Comparison of ENCODE assay signal across 8 mouse cellular contexts in the genomic region with DNA sequence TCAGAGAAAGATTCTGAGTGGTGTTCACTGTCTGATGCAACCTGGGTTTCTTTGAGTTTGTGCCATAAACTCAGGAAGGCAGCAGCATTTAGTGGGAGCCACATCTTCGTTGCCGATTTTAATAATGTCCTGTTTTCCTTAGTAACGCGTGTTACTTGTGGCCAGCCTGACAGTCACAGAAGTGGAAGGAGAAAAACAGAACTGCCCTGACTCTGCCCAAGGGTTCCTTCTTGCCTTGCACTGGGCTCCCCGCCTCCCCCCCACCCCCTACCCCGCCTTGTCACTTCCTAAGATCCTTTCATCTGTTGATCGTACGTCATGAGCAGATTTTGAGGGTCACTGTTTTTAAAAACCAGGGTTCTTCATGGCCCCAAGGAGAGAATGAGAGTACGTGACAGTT.
A peak's percentile ranks its signal among the peaks of the same experiment; 100 is the strongest.
DNase-seq lines count a peak whose midpoint lies in the region; ATAC-seq lines count a peak whose summit lies in the region.
"Had no signal": no experiment of that assay in that cellular context is flagged by ENCODE, and none has a peak within 500 bp of the region (broad histone marks: within the 10 kb centered on the region; RNA-seq: fewer than 3 reads in every experiment).

No protein-coding gene starts in this region.

- no peak for DNase-seq in embryonic facial prominence, embryonic 10.5 days (ENCODE audit: low spot score)
- DNase-seq in T-cell, adult 2 months (ENCODE audit: low spot score) = no peak
- DNase-seq in testis, postnatal 14 days (ENCODE audit: low spot score) = no peak
- DNase-seq: layer of hippocampus, postnatal 36 days had no signal

- H3K4me3 ChIP-seq in intestine, embryonic 15.5 days (replicated peaks) = no peak overlapping the region
- H3K4me3 ChIP-seq in intestine, embryonic 16.5 days (ENCODE audit: low read length) = no peak overlapping the region
- H3K4me3 ChIP-seq in embryonic facial prominence, embryonic 10.5 days = no peak overlapping the region
- no peak overlapping the region for H3K4me3 ChIP-seq in forebrain, embryonic 12.5 days (replicated peaks)
- H3K4me3 ChIP-seq in liver, embryonic 16.5 days (ENCODE audit: low read depth, low read length) = no peak overlapping the region

- no peak overlapping the region for H3K4me2 ChIP-seq in intestine, embryonic 15.5 days (replicated peaks)
- H3K4me2 ChIP-seq in intestine, embryonic 16.5 days (ENCODE audit: low read depth, low read length) = no peak overlapping the region
- H3K4me2 ChIP-seq in forebrain, embryonic 12.5 days = no peak overlapping the region
- no peak overlapping the region for H3K4me2 ChIP-seq in liver, embryonic 16.5 days (ENCODE audit: low read depth, low read length)

- peaks cover 5% of the 10 kb centered on the region for H3K36me3 ChIP-seq in intestine, embryonic 15.5 days
- H3K36me3 ChIP-seq in intestine, embryonic 16.5 days (ENCODE audit: control insufficient read depth, insufficient read depth, low read length) = no peaks in the 10 kb centered on the region
- H3K36me3 ChIP-seq in embryonic facial prominence, embryonic 10.5 days (replicated peaks) = peaks cover 81% of the 10 kb centered on the region
- H3K36me3 ChIP-seq in forebrain, embryonic 12.5 days (replicated peaks) = peaks cover 54% of the 10 kb centered on the region
- H3K36me3 ChIP-seq in liver, embryonic 16.5 days (ENCODE audit: control insufficient read depth, insufficient read depth) = no peaks in the 10 kb centered on the region

- H3K4me1 ChIP-seq in intestine, embryonic 15.5 days (replicated peaks) = peaks cover 39% of the 10 kb centered on the region
- peaks cover 30% of the 10 kb centered on the region for H3K4me1 ChIP-seq in intestine, embryonic 16.5 days (ENCODE audit: control insufficient read depth, insufficient read depth, low read length)
- H3K4me1 ChIP-seq in embryonic facial prominence, embryonic 10.5 days = peaks cover 60% of the 10 kb centered on the region
- peaks cover 70% of the 10 kb centered on the region for H3K4me1 ChIP-seq in forebrain, embryonic 12.5 days
- H3K4me1 ChIP-seq in liver, embryonic 16.5 days (ENCODE audit: control insufficient read depth, low read depth, low read length) = peaks cover 8% of the 10 kb centered on the region; the same call in 1 of the 2 replicates

- no peak for ATAC-seq in intestine, embryonic 15.5 days
- no peak for ATAC-seq in intestine, embryonic 16.5 days
- no peak for ATAC-seq in forebrain, embryonic 12.5 days (ENCODE audit: low FRiP score)
- ATAC-seq in liver, embryonic 16.5 days (ENCODE audit: low read depth) = no peak

- no peak overlapping the region for H3K9ac ChIP-seq in intestine, embryonic 15.5 days
- H3K9ac ChIP-seq in intestine, embryonic 16.5 days (ENCODE audit: low read depth, low read length) = no peak overlapping the region
- no peak overlapping the region for H3K9ac ChIP-seq in forebrain, embryonic 12.5 days
- no peak overlapping the region for H3K9ac ChIP-seq in liver, embryonic 16.5 days (ENCODE audit: low read depth, low read length)

- no peaks in the 10 kb centered on the region for H3K9me3 ChIP-seq in intestine, embryonic 15.5 days
- no peaks in the 10 kb centered on the region for H3K9me3 ChIP-seq in intestine, embryonic 16.5 days (ENCODE audit: control insufficient read depth, low read length)
- no peaks in the 10 kb centered on the region for H3K9me3 ChIP-seq in embryonic facial prominence, embryonic 10.5 days
- H3K9me3 ChIP-seq in forebrain, embryonic 12.5 days = no peaks in the 10 kb centered on the region
- no peaks in the 10 kb centered on the region for H3K9me3 ChIP-seq in liver, embryonic 16.5 days (replicated peaks; ENCODE audit: control insufficient read depth, low read length)

- WGBS in intestine, embryonic 15.5 days = 67% methylated on average over 9 of the region's 9 CpGs
- 77% methylated on average over 9 of the region's 9 CpGs for WGBS in intestine, embryonic 16.5 days
- WGBS in embryonic facial prominence, embryonic 10.5 days = 85% methylated on average over 9 of the region's 9 CpGs
- WGBS in forebrain, embryonic 12.5 days = 78% methylated on average over 9 of the region's 9 CpGs
- 53% methylated on average over 9 of the region's 9 CpGs for WGBS in liver, embryonic 16.5 days (ENCODE audit: insufficient replicate concordance)

- no peaks in the 10 kb centered on the region for H3K27me3 ChIP-seq in intestine, embryonic 15.5 days (replicated peaks)
- no peaks in the 10 kb centered on the region for H3K27me3 ChIP-seq in intestine, embryonic 16.5 days (replicated peaks; ENCODE audit: control insufficient read depth, insufficient read depth, low read length)
- H3K27me3 ChIP-seq in embryonic facial prominence, embryonic 10.5 days (replicated peaks; ENCODE audit: low read depth, poor library complexity, severe bottlenecking) = no peaks in the 10 kb centered on the region
- no peaks in the 10 kb centered on the region for H3K27me3 ChIP-seq in forebrain, embryonic 12.5 days
- no peaks in the 10 kb centered on the region for H3K27me3 ChIP-seq in liver, embryonic 16.5 days (ENCODE audit: control insufficient read depth, insufficient read depth, low read depth, low read length)

- 0 out of 2 replicates have a peak overlapping the region, but pooled peaks have one; percentile 44 for H3K27ac ChIP-seq in intestine, embryonic 15.5 days
- no peak overlapping the region for H3K27ac ChIP-seq in intestine, embryonic 16.5 days (ENCODE audit: low read length)
- H3K27ac ChIP-seq in embryonic facial prominence, embryonic 10.5 days (replicated peaks) = peak overlapping the region; percentile 78
- peak overlapping the region; percentile 42; the same call in 1 of the 2 replicates for H3K27ac ChIP-seq in forebrain, embryonic 12.5 days
- peak overlapping the region; percentile 42; the same call in 1 of the 2 replicates for H3K27ac ChIP-seq in liver, embryonic 16.5 days (ENCODE audit: low read length)
